Mouse (Mus musculus): ENCODE results near the gene Eprs. TPM values are rescaled to one million over a fixed set of nuclear protein-coding genes. Genes with fewer than 3 reads are reported as not detected.

The Eprs gene
- total and polyA plus RNA-seq, 2 experiments, result 11.2 to 100 TPM

DNA sequence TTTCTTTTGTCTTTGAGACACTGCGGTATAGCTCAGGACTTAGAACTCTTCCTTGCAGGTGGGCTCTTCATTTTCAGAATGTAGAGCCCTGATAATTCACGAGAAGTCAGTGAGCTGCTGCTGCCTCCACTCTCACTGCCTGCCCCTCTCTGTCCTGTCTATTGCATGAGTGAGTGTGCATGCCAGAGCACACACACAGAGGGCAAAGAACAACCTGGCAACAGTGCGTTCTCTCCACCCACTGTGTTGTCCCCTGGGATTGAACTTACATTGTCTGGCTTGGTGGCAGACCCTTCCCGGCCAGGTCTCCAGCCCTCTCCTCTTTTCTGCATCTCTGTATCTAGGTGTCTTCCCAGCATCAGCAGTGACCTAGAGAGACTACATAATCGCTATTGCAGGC, 63.7 kb downstream of the Eprs start:
- no peak for TF ChIP-seq CTCF (IDR thresholded peaks at IDR 0.05; ENCODE audit: low read depth, low read length)
- TF ChIP-seq POLR2A (IDR thresholded peaks at IDR 0.05; ENCODE audit: extremely low read depth, insufficient read depth, low read length), result no peak
- H3K4me1 ChIP-seq (ENCODE audit: control insufficient read depth, insufficient read depth, low read length), result peaks cover 7% of the 10 kb centered on the region; the same call in 1 of the 2 replicates
- WGBS, result 42% methylated on average over 5 of the region's 5 CpGs
- no peak overlapping the region for H3K4me3 ChIP-seq (ENCODE audit: insufficient read depth, low read depth, low read length)
- H3K27me3 ChIP-seq (ENCODE audit: control insufficient read depth, insufficient read depth, low read length), result no peaks in the 10 kb centered on the region
- H3K36me3 ChIP-seq (ENCODE audit: control insufficient read depth, insufficient read depth, low read length), result peaks cover 45% of the 10 kb centered on the region
- H3K27ac ChIP-seq (replicated peaks; ENCODE audit: insufficient read depth, low read depth, low read length), result no peak overlapping the region
- no peaks in the 10 kb centered on the region for H3K79me2 ChIP-seq (ENCODE audit: control insufficient read depth, insufficient read depth, low read length)
- no peak overlapping the region for H3K9ac ChIP-seq (ENCODE audit: low read depth, low read length)
- peak; percentile 75 for DNase-seq (ENCODE audit: extremely low read depth, low read depth, low spot score)

DNA sequence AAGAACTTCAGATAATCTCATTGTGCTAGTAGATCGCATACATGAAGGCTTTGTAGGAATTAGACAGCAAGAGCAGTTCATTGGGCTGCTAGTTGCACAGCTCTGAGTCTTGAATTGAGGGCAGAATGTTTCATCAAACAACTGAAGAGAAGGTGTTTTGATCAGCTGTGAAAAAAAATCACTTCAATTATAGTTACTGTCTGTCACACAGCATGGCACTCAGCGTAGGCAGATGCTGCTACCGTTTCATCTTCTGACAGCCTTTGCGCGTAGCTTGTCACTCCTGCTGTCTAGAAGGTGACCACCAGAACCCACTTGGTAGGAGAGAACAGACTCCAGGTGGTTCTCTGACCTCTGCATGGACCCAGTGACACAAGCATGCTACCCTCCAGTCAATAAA, 67.6 kb downstream of the Eprs start:
- H3K4me3 ChIP-seq (ENCODE audit: insufficient read depth, low read depth, low read length), result no peak overlapping the region
- DNase-seq (ENCODE audit: extremely low read depth, low read depth, low spot score), result no peak
- no peaks in the 10 kb centered on the region for H3K79me2 ChIP-seq (ENCODE audit: control insufficient read depth, insufficient read depth, low read length)
- WGBS, result 95% methylated on average over 5 of the region's 5 CpGs
- no peak overlapping the region for H3K9ac ChIP-seq (ENCODE audit: low read depth, low read length)
- no peaks in the 10 kb centered on the region for H3K27me3 ChIP-seq (ENCODE audit: control insufficient read depth, insufficient read depth, low read length)
- TF ChIP-seq POLR2A (IDR thresholded peaks at IDR 0.05; ENCODE audit: extremely low read depth, insufficient read depth, low read length) (no peak), CTCF (IDR thresholded peaks at IDR 0.05; ENCODE audit: low read depth, low read length) (no peak)
- peaks cover 5% of the 10 kb centered on the region; the same call in 1 of the 2 replicates for H3K4me1 ChIP-seq (ENCODE audit: control insufficient read depth, insufficient read depth, low read length)
- H3K27ac ChIP-seq (replicated peaks; ENCODE audit: insufficient read depth, low read depth, low read length), result no peak overlapping the region
- H3K36me3 ChIP-seq (ENCODE audit: control insufficient read depth, insufficient read depth, low read length), result peaks cover 24% of the 10 kb centered on the region

DNA sequence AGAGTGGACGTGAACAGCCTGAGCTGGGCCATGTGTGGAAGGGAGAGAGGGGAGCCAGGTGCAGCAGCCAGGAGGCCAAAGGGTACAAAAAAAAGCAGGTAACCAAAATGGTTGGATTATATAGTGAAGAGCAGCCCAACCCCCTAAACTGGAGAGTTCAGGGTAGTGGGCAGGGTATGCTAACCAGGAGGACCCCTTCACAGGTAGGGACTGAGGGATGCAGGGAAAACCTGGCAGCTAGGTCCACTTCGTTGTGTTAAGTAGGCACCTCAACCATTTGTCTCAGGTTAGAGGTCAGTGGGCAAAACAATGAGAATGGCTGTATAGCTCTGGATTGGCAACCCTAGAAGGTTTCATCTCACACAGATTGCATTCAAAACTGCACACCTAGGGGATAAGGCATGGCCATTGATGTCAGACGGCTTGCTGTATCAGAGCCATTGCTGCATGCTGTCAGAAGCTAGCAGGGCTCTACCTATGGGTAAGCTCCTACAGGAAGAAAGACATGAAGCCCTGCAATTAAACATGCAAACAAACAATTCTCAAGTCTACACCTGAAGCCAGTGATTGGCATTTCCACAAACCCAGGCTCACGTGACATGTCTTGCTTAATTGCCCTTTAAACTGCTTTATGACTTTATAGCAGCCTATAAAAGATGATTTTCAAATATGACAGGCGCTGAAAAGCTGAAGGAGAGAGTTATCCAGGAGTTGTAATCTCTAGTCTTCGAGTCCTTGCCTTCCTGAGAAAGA, 68.6 kb downstream of the Eprs start:
- Histone ChIP-seq H3K4me1 (ENCODE audit: control insufficient read depth, insufficient read depth, low read length) (0 out of 2 replicates have a peak, but pooled peaks cover 2% of the 10 kb centered on the region), H3K79me2 (ENCODE audit: control insufficient read depth, insufficient read depth, low read length) (no peaks in the 10 kb centered on the region), H3K4me3 (ENCODE audit: insufficient read depth, low read depth, low read length) (no peak overlapping the region), H3K36me3 (ENCODE audit: control insufficient read depth, insufficient read depth, low read length) (peaks cover 24% of the 10 kb centered on the region), H3K9ac (ENCODE audit: low read depth, low read length) (no peak overlapping the region), H3K27me3 (ENCODE audit: control insufficient read depth, insufficient read depth, low read length) (no peaks in the 10 kb centered on the region), H3K27ac (replicated peaks; ENCODE audit: insufficient read depth, low read depth, low read length) (no peak overlapping the region)
- TF ChIP-seq POLR2A (IDR thresholded peaks at IDR 0.05; ENCODE audit: extremely low read depth, insufficient read depth, low read length) (no peak), CTCF (IDR thresholded peaks at IDR 0.05; ENCODE audit: low read depth, low read length) (no peak)
- no peak for DNase-seq (ENCODE audit: extremely low read depth, low read depth, low spot score)
- 77% methylated on average over 6 of the region's 6 CpGs for WGBS

DNA sequence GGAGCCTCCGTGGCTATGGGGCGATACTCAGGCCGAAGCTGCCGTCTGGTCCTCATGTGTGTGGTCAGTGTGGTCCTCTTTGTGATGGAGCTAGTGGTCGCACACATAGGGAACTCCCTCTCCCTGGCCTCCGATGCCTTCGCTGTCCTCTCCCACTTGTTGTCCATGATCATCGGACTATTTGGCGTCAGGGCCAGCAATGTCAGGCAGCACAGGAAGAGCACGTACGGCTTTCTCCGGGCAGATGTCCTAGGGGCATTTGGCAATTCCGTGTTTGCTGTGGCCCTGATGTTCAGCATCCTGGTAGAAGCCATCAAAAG, 69.1 kb downstream of the Eprs start:
- H3K27me3 ChIP-seq (ENCODE audit: control insufficient read depth, insufficient read depth, low read length), result no peaks in the 10 kb centered on the region
- DNase-seq (ENCODE audit: extremely low read depth, low read depth, low spot score), result no peak
- H3K9ac ChIP-seq (ENCODE audit: low read depth, low read length), result no peak overlapping the region
- no peak overlapping the region for H3K4me3 ChIP-seq (ENCODE audit: insufficient read depth, low read depth, low read length)
- TF ChIP-seq CTCF (IDR thresholded peaks at IDR 0.05; ENCODE audit: low read depth, low read length), result no peak
- TF ChIP-seq POLR2A (IDR thresholded peaks at IDR 0.05; ENCODE audit: extremely low read depth, insufficient read depth, low read length), result no peak
- WGBS, result 81% methylated on average over 13 of the region's 13 CpGs
- no peak overlapping the region for H3K27ac ChIP-seq (replicated peaks; ENCODE audit: insufficient read depth, low read depth, low read length)
- H3K4me1 ChIP-seq (ENCODE audit: control insufficient read depth, insufficient read depth, low read length), result no peaks in the 10 kb centered on the region
- H3K79me2 ChIP-seq (ENCODE audit: control insufficient read depth, insufficient read depth, low read length), result no peaks in the 10 kb centered on the region
- peaks cover 22% of the 10 kb centered on the region for H3K36me3 ChIP-seq (ENCODE audit: control insufficient read depth, insufficient read depth, low read length)

DNA sequence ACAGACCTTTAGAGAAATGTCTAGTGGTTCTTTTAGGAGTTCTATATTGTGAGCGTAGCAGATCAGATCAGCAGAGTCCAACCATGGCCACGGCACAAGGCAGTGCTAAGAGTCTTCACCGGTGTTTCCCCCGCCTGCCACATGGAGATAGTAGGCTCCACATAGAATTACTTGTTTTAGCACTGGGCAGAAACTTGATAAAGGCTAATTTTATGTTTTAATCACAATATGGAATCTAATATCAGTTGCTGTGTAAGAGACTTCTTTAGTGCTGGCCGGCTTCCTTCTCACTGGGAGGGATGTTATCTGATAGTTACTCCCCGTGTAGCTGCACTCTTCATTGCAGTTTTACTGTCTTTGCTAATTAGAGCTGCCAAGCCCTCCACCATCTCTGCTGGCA, 70.3 kb downstream of the Eprs start:
- no peak overlapping the region for H3K27ac ChIP-seq (replicated peaks; ENCODE audit: insufficient read depth, low read depth, low read length)
- H3K79me2 ChIP-seq (ENCODE audit: control insufficient read depth, insufficient read depth, low read length), result no peaks in the 10 kb centered on the region
- TF ChIP-seq CTCF (IDR thresholded peaks at IDR 0.05; ENCODE audit: low read depth, low read length) (no peak), POLR2A (IDR thresholded peaks at IDR 0.05; ENCODE audit: extremely low read depth, insufficient read depth, low read length) (no peak)
- H3K4me3 ChIP-seq (ENCODE audit: insufficient read depth, low read depth, low read length), result no peak overlapping the region
- H3K4me1 ChIP-seq (ENCODE audit: control insufficient read depth, insufficient read depth, low read length), result no peaks in the 10 kb centered on the region
- DNase-seq (ENCODE audit: extremely low read depth, low read depth, low spot score), result no peak
- peaks cover 13% of the 10 kb centered on the region for H3K36me3 ChIP-seq (ENCODE audit: control insufficient read depth, insufficient read depth, low read length)
- H3K27me3 ChIP-seq (ENCODE audit: control insufficient read depth, insufficient read depth, low read length), result 0 out of 2 replicates have a peak, but pooled peaks cover 3% of the 10 kb centered on the region
- 83% methylated on average over 6 of the region's 6 CpGs for WGBS
- no peak overlapping the region for H3K9ac ChIP-seq (ENCODE audit: low read depth, low read length)

- DNase-seq (ENCODE audit: extremely low read depth, low read depth, low spot score), result peak; percentile 28
Observed at GRCm38 (mm10) chr1:185438841-185439580, 76.2 kb downstream of the Eprs start.

More at GRCm38 (mm10) chr1:185438841-185439580, 76.2 kb downstream of the Eprs start:
- Histone ChIP-seq H3K27me3 (ENCODE audit: control insufficient read depth, insufficient read depth, low read length) (0 out of 2 replicates have a peak, but pooled peaks cover 3% of the 10 kb centered on the region), H3K36me3 (ENCODE audit: control insufficient read depth, insufficient read depth, low read length) (no peaks in the 10 kb centered on the region), H3K79me2 (ENCODE audit: control insufficient read depth, insufficient read depth, low read length) (no peaks in the 10 kb centered on the region), H3K9ac (ENCODE audit: low read depth, low read length) (no peak overlapping the region), H3K4me3 (ENCODE audit: insufficient read depth, low read depth, low read length) (no peak overlapping the region), H3K27ac (replicated peaks; ENCODE audit: insufficient read depth, low read depth, low read length) (no peak overlapping the region), H3K4me1 (ENCODE audit: control insufficient read depth, insufficient read depth, low read length) (no peaks in the 10 kb centered on the region)
- 0 out of 2 replicates have a peak, but pooled peaks have one; percentile 18 for TF ChIP-seq CTCF (IDR thresholded peaks at IDR 0.05; ENCODE audit: low read depth, low read length)
- TF ChIP-seq POLR2A (IDR thresholded peaks at IDR 0.05; ENCODE audit: extremely low read depth, insufficient read depth, low read length), result no peak
- WGBS, result 55% methylated on average over 9 of the region's 9 CpGs

Data from liver, adult 2 months (tissue).